Mouse (Mus musculus): ENCODE measurements around the gene Slc25a36. TPM values are rescaled to one million over a fixed set of nuclear protein-coding genes. Genes with fewer than 3 reads are reported as not detected.

Slc25a36 gene
- polyA plus RNA-seq, 1 experiment: 27.5 TPM

GRCm38 (mm10) chr9:97105400-97105985, 5.5 kb downstream of the Slc25a36 start:
- H3K4me3 ChIP-seq (replicated peaks; ENCODE audit: control insufficient read depth, low read depth, low read length): no peak overlapping the region
- TF ChIP-seq CTCF (IDR thresholded peaks at IDR 0.05; ENCODE audit: control insufficient read depth, insufficient read depth, low read length): no peak
- TF ChIP-seq POLR2A (IDR thresholded peaks at IDR 0.05; ENCODE audit: borderline replicate concordance, control insufficient read depth, low read depth, low read length): no peak
- peaks cover 4% of the 10 kb centered on the region for H3K4me1 ChIP-seq (ENCODE audit: control insufficient read depth, insufficient read depth, low read length)

GRCm38 (mm10) chr9:97103376-97104061, 7.4 kb downstream of the Slc25a36 start:
- Histone ChIP-seq H3K27ac (ENCODE audit: control insufficient read depth, insufficient read depth, low read depth, low read length, poor library complexity) (no peak overlapping the region), H3K4me1 (ENCODE audit: control insufficient read depth, insufficient read depth, low read length) (peaks cover 4% of the 10 kb centered on the region), H3K4me3 (replicated peaks; ENCODE audit: control insufficient read depth, low read depth, low read length) (no peak overlapping the region)
- TF ChIP-seq CTCF (IDR thresholded peaks at IDR 0.05; ENCODE audit: control insufficient read depth, insufficient read depth, low read length): no peak
- no peak for TF ChIP-seq POLR2A (IDR thresholded peaks at IDR 0.05; ENCODE audit: borderline replicate concordance, control insufficient read depth, low read depth, low read length)
- WGBS: 73% methylated on average over 2 of the region's 2 CpGs

More at GRCm38 (mm10) chr9:97105400-97105985, 5.5 kb downstream of the Slc25a36 start:
- H3K27ac ChIP-seq (ENCODE audit: control insufficient read depth, insufficient read depth, low read depth, low read length, poor library complexity): no peak overlapping the region; the same call in 1 of the 2 replicates
- 31% methylated on average over 2 of the region's 2 CpGs for WGBS

- Histone ChIP-seq H3K4me3 (replicated peaks; ENCODE audit: control insufficient read depth, low read depth, low read length) (no peak overlapping the region), H3K4me1 (ENCODE audit: control insufficient read depth, insufficient read depth, low read length) (no peaks in the 10 kb centered on the region), H3K27ac (ENCODE audit: control insufficient read depth, insufficient read depth, low read depth, low read length, poor library complexity) (no peak overlapping the region)
- TF ChIP-seq CTCF (IDR thresholded peaks at IDR 0.05; ENCODE audit: control insufficient read depth, insufficient read depth, low read length) (no peak), POLR2A (IDR thresholded peaks at IDR 0.05; ENCODE audit: borderline replicate concordance, control insufficient read depth, low read depth, low read length) (no peak)
- WGBS: 61% methylated on average over 4 of the region's 4 CpGs
Observed at GRCm38 (mm10) chr9:97098985-97099384, 12.0 kb downstream of the Slc25a36 start.

- Histone ChIP-seq H3K4me1 (ENCODE audit: control insufficient read depth, insufficient read depth, low read length) (no peaks in the 10 kb centered on the region), H3K27ac (ENCODE audit: control insufficient read depth, insufficient read depth, low read depth, low read length, poor library complexity) (no peak overlapping the region), H3K4me3 (replicated peaks; ENCODE audit: control insufficient read depth, low read depth, low read length) (no peak overlapping the region)
- WGBS: 19% methylated on average over 1 of the region's 1 CpGs
- TF ChIP-seq POLR2A (IDR thresholded peaks at IDR 0.05; ENCODE audit: borderline replicate concordance, control insufficient read depth, low read depth, low read length): no peak
Observed at GRCm38 (mm10) chr9:97096180-97096579, 14.8 kb downstream of the Slc25a36 start.

GRCm38 (mm10) chr9:97087850-97088249, 23.1 kb downstream of the Slc25a36 start:
- TF ChIP-seq POLR2A (IDR thresholded peaks at IDR 0.05; ENCODE audit: borderline replicate concordance, control insufficient read depth, low read depth, low read length): no peak
- no peak for TF ChIP-seq CTCF (IDR thresholded peaks at IDR 0.05; ENCODE audit: control insufficient read depth, insufficient read depth, low read length)
- no peaks in the 10 kb centered on the region for H3K4me1 ChIP-seq (ENCODE audit: control insufficient read depth, insufficient read depth, low read length)
- H3K27ac ChIP-seq (ENCODE audit: control insufficient read depth, insufficient read depth, low read depth, low read length, poor library complexity): no peak overlapping the region
- H3K4me3 ChIP-seq (replicated peaks; ENCODE audit: control insufficient read depth, low read depth, low read length): no peak overlapping the region

- Histone ChIP-seq H3K4me1 (ENCODE audit: control insufficient read depth, insufficient read depth, low read length) (no peaks in the 10 kb centered on the region), H3K27ac (ENCODE audit: control insufficient read depth, insufficient read depth, low read depth, low read length, poor library complexity) (no peak overlapping the region), H3K4me3 (replicated peaks; ENCODE audit: control insufficient read depth, low read depth, low read length) (no peak overlapping the region)
- 85% methylated on average over 2 of the region's 2 CpGs for WGBS
- TF ChIP-seq POLR2A (IDR thresholded peaks at IDR 0.05; ENCODE audit: borderline replicate concordance, control insufficient read depth, low read depth, low read length) (no peak), CTCF (IDR thresholded peaks at IDR 0.05; ENCODE audit: control insufficient read depth, insufficient read depth, low read length) (no peak)
Observed at GRCm38 (mm10) chr9:97084628-97085027, 26.3 kb downstream of the Slc25a36 start.

- H3K27ac ChIP-seq (ENCODE audit: control insufficient read depth, insufficient read depth, low read depth, low read length, poor library complexity): no peak overlapping the region
- 88% methylated on average over 4 of the region's 4 CpGs for WGBS
- no peak for TF ChIP-seq CTCF (IDR thresholded peaks at IDR 0.05; ENCODE audit: control insufficient read depth, insufficient read depth, low read length)
- no peak for TF ChIP-seq POLR2A (IDR thresholded peaks at IDR 0.05; ENCODE audit: borderline replicate concordance, control insufficient read depth, low read depth, low read length)
- no peaks in the 10 kb centered on the region for H3K4me1 ChIP-seq (ENCODE audit: control insufficient read depth, insufficient read depth, low read length)
- H3K4me3 ChIP-seq (replicated peaks; ENCODE audit: control insufficient read depth, low read depth, low read length): no peak overlapping the region
Observed at GRCm38 (mm10) chr9:97081106-97081862, 29.7 kb downstream of the Slc25a36 start.

- 71% methylated on average over 5 of the region's 5 CpGs for WGBS
- Histone ChIP-seq H3K27ac (ENCODE audit: control insufficient read depth, insufficient read depth, low read depth, low read length, poor library complexity) (no peak overlapping the region), H3K4me1 (ENCODE audit: control insufficient read depth, insufficient read depth, low read length) (no peaks in the 10 kb centered on the region), H3K4me3 (replicated peaks; ENCODE audit: control insufficient read depth, low read depth, low read length) (no peak overlapping the region)
- TF ChIP-seq CTCF (IDR thresholded peaks at IDR 0.05; ENCODE audit: control insufficient read depth, insufficient read depth, low read length): no peak
- TF ChIP-seq POLR2A (IDR thresholded peaks at IDR 0.05; ENCODE audit: borderline replicate concordance, control insufficient read depth, low read depth, low read length): no peak
Observed at GRCm38 (mm10) chr9:97069911-97070310, 41.0 kb downstream of the Slc25a36 start.
